Mouse (Mus musculus): ENCODE measurements around the gene Tceanc. TPM values are rescaled to one million over a fixed set of nuclear protein-coding genes. Genes with fewer than 3 reads are reported as not detected.

The Tceanc gene
- total RNA-seq, 2 experiments from 2014 or later: 2.7 to 3.9 TPM

DNA sequence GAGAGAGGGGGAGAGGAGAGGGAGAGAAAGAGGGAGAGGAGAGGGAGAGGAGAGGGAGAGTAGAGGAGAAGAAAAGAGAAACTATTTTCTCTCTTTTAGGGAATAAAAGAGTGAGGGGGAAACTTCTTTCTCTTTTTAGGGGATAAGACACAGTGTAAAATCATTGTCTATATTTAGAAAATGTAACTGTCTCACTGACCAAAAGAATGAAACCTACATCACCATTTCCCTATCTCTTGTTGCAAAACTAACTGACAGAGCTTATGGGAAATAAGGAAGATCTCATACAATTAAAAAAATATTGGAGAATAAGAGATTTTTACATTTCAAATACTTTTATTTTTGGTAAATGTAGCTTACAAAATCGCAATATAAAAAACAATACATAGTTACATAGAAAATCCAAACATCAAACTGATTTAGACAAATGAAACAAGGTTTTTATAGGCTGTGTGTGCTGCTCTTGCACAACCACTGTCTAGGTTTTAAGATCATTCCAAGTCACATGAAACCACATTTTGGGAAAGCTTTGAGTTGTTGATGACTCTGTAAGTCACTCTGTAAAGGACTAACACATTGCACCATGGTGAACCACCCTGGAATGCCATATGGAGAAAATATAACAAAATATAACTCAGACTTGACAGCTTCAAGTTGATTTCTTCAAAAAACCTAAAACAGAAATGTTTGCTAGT, 18.7 kb downstream of the Tceanc start:
- DNase-seq: no peak
- intact Hi-C loops (cut with DNase I): no loop called here

DNA sequence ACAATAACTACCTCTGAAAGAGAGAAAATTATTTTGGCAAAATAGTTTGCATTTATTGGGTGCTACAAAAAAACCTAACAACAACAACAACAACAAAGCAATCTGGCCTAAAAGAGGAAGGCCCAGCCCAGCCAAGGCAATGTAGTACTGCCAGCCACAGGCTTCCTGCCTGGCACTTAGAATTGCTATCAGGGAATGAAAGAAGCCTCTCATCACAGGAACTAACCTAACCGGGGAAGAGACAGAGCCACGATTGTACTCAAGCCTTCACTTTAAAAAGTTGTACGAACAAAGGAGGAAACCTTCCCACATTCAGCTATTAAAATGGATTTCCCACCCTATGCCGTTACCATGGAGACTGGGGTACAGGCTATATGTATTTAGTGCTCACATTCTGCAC, 20.6 kb downstream of the Tceanc start:
- intact Hi-C loops (cut with DNase I): no loop called here

DNA sequence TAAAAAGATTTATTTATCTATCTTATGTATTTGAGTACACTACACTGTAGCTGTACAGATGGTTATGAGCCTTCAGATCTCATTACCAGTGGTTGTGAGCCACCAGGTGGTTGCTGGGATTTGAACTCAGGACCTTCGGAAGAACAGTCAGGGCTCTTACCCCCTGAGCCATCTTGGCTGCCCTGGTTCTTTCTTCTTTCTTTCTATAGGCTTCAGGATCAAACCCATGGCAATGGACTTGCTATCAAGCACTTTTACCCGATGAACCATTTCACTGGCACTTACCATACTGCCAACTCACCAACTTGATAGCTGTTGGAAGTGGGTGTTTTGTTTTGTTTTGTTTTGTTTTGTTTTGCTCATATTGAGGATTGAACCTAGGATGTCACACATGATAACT, 23.3 kb downstream of the Tceanc start:
- no peak for DNase-seq
- intact Hi-C loops (cut with DNase I): no loop called here

More for the DNA sequence above, 20.6 kb downstream of the Tceanc start:
- DNase-seq: no peak

DNA sequence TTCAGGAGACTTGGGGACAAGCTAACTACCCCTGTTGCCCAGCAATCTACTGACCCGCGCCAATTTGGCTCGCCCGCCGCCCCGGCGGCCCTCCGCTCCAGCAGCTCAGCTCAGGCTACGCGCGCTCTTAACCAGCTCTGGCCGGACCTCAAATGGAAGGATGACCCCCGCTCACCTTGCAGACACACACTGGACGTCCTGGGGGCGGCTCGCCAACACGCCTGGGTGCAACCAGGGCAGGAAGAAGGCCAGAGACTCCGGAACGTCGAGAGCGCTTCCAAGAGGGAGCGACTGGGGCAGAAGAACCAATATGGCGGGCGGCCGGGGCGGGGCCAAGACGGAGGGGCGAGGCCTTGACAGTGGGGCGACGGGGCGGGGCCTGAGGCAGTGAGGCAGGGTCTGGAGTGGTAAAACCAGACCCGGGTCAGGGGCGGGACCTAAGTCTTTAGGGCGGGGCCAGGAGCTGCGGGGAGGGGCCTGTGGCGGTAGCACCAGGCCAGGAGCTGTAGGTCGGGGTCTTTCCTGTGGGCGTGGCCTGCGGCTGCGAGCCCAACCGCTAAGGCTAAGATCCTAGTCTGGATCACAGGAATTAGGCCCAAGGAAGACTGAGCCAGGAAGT, 38.9 kb downstream of the Tceanc start, which contains the start of gene Rab9:
TSS of gene Rab9 (minus strand) at position 503 of the 619 bp plus-strand sequence.
- DNase-seq: peak; percentile 96
- intact Hi-C loops (cut with DNase I): no loop called here

DNA sequence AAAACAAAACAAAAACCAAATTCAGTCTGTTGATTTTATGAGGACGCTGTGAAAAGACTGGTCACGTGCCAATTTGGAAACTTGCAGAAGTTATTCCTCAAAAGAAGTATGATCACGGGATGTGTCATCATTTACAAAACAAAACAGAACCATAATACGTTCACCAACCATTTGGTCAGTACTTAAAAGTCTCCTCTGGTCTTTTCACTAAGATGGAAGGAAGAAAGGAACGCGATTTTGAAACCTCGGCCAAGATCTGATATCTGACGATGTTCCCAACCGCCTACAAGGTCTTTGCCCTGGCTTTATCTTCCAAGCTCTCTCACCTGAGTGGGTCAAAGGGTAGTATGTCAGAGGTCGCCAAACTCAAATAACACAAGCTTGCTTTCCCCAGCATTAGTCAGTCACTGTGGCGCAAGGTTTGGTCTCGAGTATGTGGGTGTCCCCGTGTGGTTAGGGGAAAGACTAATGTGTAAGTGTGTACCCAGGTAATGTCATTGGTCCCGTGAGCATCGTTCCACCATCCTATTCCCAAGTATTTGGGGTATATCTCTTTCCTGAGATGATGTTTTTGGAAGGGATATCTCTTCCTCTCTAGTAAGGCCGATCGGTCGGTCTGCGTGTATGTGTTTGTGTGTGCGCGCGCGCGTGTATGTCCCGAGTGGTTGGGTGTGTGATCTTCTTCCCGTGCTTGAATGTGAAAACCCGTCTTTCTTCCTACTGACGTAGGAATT, 39.6 kb downstream of the Tceanc start:
- intact Hi-C loops (cut with DNase I): no loop called here
- no peak for DNase-seq

DNA sequence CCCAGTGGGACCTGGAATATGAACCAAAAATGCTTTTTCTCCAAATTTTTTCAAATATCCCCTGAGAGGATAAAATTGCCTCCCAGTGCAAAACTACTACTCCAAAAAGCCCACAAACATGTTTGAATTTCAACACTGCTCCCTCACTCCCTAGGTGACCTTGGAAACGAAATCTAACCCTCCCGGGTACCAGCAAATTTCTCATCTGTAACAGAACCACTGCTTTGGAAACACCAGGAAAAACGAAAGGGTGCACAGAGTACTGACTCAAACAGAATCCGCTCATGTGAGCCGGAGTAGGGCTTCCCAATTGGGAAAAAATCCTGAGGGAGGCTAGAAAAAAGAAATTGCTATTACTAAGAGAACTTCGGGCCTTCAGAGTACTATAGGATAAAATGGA, 41.0 kb downstream of the Tceanc start:
- DNase-seq: no peak
- intact Hi-C loops (cut with DNase I): no loop called here

DNA sequence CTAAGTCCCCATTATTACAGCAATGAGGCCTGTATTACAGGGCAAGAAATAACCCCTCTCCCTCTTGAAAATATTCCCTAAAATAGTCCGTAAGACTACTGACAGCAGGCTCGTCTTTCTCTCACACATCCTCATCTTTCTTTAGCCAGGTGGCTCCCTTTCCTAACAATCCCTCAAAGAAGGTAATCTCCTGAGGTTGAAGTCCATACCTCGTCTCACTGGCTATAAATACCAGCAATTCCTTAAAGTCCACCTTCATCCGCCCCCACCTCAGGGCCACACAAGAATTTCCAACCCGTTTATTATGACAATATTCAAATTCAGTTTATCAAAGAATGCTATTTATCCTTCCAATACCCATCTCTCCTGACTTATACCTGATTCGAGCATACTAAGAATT, 45.8 kb downstream of the Tceanc start:
- intact Hi-C loops (cut with DNase I): no loop called here
- DNase-seq: no peak

DNA sequence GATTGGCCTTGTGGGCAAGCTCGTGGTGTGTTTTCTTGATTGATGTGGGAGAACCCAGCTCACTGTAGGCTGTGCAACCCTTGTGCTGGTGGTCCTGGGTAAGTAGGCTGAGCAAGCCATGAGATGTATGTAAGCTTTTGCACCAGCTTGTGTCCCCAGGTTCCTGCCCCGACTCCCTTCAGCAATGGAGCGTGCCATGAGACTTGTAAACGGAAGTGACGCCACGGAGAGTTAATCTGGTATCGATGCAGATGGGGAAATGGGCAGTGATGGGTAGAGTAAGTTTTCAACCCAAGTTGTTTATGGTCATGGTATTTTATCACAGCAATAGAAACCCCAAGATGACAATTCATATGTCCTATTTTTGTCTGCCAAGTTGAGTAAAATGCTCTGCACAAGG, 50.0 kb downstream of the Tceanc start:
- intact Hi-C loops (cut with DNase I): no loop called here
- DNase-seq: no peak

DNA sequence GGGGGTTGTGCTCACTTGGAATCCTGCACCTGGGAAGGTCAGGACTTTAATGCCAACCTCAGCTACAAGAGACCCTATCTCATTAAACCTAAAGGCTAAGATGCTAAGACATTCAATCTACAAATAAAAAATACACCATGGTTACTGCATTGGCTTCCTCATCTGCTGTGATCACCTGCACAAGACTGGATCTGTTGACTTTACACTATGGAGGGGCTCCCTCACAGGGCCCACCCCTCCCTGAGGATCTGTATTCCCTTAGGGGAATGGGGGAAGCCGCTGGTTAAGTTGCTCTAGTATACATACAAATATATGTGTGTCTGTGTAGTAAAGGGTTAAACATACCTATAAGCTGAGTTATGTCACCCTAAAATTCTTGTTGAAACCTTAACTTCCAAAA, 62.8 kb downstream of the Tceanc start:
- no peak for DNase-seq
- intact Hi-C loops (cut with DNase I): no loop called here

DNA sequence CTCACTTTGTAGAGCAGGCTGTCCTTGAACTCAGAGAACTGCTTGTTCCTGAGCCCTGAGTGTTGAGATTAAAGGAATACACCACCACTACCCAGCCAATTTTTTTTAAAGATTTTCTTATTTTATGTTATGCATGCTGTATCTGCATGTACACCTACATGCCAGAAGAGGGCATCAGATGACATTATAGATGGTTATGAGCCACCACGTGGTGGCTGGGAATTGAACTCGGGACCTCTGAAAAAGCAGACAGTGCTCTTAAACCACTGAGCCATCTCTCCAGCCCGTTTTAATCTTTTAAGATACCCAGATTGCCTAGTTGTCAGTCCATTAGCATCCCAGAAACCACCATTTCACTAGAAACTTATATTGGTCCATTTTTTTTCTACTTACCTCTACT, 64.0 kb downstream of the Tceanc start:
- intact Hi-C loops (cut with DNase I): no loop called here
- no peak for DNase-seq

DNA sequence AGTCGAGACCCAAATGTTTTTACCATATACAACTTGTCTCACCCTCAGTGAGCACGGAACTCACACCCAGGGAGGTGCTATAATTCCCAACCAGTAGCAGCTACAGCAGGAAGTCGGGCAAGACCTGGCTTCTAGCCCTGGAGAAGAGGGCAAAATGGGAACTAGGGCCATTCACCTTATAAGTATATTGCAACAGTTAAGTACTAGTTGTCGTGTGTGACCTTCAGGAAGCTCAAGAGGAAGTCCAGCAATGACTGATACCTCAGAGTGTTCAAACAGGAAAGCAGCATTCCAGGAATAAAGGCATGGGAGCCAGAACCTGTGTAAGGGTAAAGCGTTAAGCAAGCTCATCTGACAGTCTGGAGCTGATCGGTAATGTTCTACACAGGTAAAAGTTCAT, 64.8 kb downstream of the Tceanc start:
- no peak for DNase-seq
- intact Hi-C loops (cut with DNase I): no loop called here

Other genes with a start within 250 kb of the Tceanc start
- gene Trappc2, start 78.0 kb downstream of the Tceanc start, total RNA-seq (2021): 10 to 100 TPM; 37.7 to 44.9 TPM
- gene Ofd1, start 77.9 kb downstream of the Tceanc start, total RNA-seq (2021): 1 to 10 TPM; 8.5 to 8.6 TPM
- 10 to 100 TPM; 36.7 to 38.6 TPM for gene Rab9, start 38.7 kb downstream of the Tceanc start, total RNA-seq (2021)
- 1 to 10 TPM; 2.3 to 3.2 TPM for gene Egfl6, start 67.2 kb upstream of the Tceanc start, total RNA-seq (2021)